Mouse (Mus musculus) heart, embryonic 11.5 days (tissue): ENCODE measurements around the gene 2310003L06Rik. TPM values are rescaled to one million over a fixed set of nuclear protein-coding genes. Genes with fewer than 3 reads are reported as not detected.

Source experiments
- ATAC-seq: fragments of 200-750 bp; cut with Nextera tagmentation; replicated peaks from 2 replicates; pipeline ENCODE4 v1.8.0; 2017; ENCODE audit warnings: moderate library complexity; ENCODE audit not compliant: insufficient number of reproducible peaks, low FRiP score, low TSS enrichment
- H3K27ac ChIP-seq: fragments of 300-500 bp; sonication (generic); 2 replicates; pipeline ENCODE4 v1.5.1; 2014; ENCODE audit warnings: mild to moderate bottlenecking, low read depth, low read length
- H3K27me3 ChIP-seq: fragments of 300-500 bp; sonication (generic); 2 replicates; pipeline ENCODE4 v1.6.1; 2014; ENCODE audit warnings: mild to moderate bottlenecking, low read length, mixed read lengths; ENCODE audit not compliant: control insufficient read depth, insufficient read depth
- H3K36me3 ChIP-seq: fragments of 300-500 bp; sonication (generic); 2 replicates; pipeline ENCODE4 v1.6.1; 2014; ENCODE audit warnings: mild to moderate bottlenecking, low read length, moderate library complexity, mixed read lengths; ENCODE audit not compliant: control insufficient read depth, insufficient read depth
- H3K4me1 ChIP-seq: fragments of 300-500 bp; sonication (generic); 2 replicates; pipeline ENCODE4 v1.6.1; 2014; ENCODE audit warnings: low read length; ENCODE audit not compliant: control insufficient read depth, insufficient read depth
- H3K4me2 ChIP-seq: fragments of 300-500 bp; sonication (generic); 2 replicates; pipeline ENCODE4 v1.6.1; 2014; ENCODE audit warnings: mild to moderate bottlenecking, moderate library complexity
- H3K4me3 ChIP-seq: fragments of 300-500 bp; sonication (generic); 2 replicates; pipeline ENCODE4 v1.5.1; 2014; ENCODE audit warnings: low read depth, low read length
- H3K9ac ChIP-seq: fragments of 300-500 bp; sonication (generic); 2 replicates; pipeline ENCODE4 v1.6.1; 2014; ENCODE audit warnings: mild to moderate bottlenecking, low read depth, low read length, moderate library complexity
- H3K9me3 ChIP-seq: fragments of 300-500 bp; sonication (generic); replicated peaks from 2 replicates; pipeline ENCODE4 v1.6.1; 2016; ENCODE audit warnings: low read length; ENCODE audit not compliant: control insufficient read depth
- WGBS: fragments of 180-500 bp; shearing (Covaris S2); extraction: QIAGEN DNeasy Blood & Tissue Kit; methylation state at CpG from one replicate; pipeline ENCODE4 v1.1.7; 2014; ENCODE audit not compliant: insufficient replicate concordance; 5-methylcytosine and 5-hydroxymethylcytosine counted together
- polyA plus RNA-seq: library from polyadenylated mRNA; unstranded; fragments of >200 nt; fragmentation: Nextera tagmentation; extraction: Ambion mirVana; gene quantifications from 2 replicates; pipeline ENCODE4 v1.2.1, GENCODE M21; 2014

The 2310003L06Rik gene
- polyA plus RNA-seq = not detected in 2 replicates

- Histone ChIP-seq H3K9me3 (no peaks in the 10 kb centered on the region), H3K4me2 (no peak within 1 kb of the TSS), H3K27ac (no peak within 1 kb of the TSS), H3K4me3 (no peak within 1 kb of the TSS), H3K9ac (no peak within 1 kb of the TSS), H3K27me3 (no peaks in the 10 kb centered on the region), H3K4me1 (no peaks in the 10 kb centered on the region), H3K36me3 (no peaks in the 10 kb centered on the region)
- WGBS = 60% methylated on average over 2 of the region's 2 CpGs
- ATAC-seq = no peak
These were observed at the start of gene 2310003L06Rik, which contains the start of gene Gm28434 for GRCm38 (mm10) chr5:87969201-87969600. 2310003L06Rik (plus strand) TSS chr5:87969459. Gm28434 (plus strand) TSS chr5:87969517.

GRCm38 (mm10) chr5:87925372-87925771 lies 43.9 kb upstream of the 2310003L06Rik start, which contains the start of gene Csn3:
Csn3 (plus strand) TSS chr5:87925579.
- WGBS = 41% methylated on average over 5 of the region's 5 CpGs
- Histone ChIP-seq H3K4me3 (no peak within 1 kb of the TSS), H3K4me1 (no peaks in the 10 kb centered on the region), H3K27me3 (no peaks in the 10 kb centered on the region), H3K36me3 (no peaks in the 10 kb centered on the region), H3K4me2 (no peak within 1 kb of the TSS), H3K9me3 (no peaks in the 10 kb centered on the region), H3K9ac (no peak within 1 kb of the TSS), H3K27ac (no peak within 1 kb of the TSS)
- ATAC-seq = no peak

DNA sequence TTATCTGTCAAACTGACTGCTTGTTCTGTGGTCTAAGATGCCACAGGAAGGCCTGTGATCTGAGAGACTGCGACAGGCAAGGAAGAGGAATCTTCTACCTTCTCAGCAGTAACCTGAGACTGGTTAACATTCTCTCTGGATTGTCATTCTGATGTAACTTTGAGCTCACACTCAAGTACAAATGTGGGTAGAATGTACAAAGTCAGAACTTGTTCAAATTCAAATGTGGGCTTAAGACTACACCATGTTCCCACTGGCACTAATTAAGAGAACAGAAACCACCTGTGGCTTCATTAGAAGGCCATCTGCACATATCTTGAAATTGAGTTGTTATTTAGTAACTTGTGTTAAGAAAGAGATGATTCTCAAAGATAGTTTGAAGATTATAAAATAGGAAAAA lies 37.7 kb upstream of the 2310003L06Rik start:
- no peaks in the 10 kb centered on the region for H3K36me3 ChIP-seq
- no peak overlapping the region for H3K9ac ChIP-seq
- no peak overlapping the region for H3K4me2 ChIP-seq
- H3K4me3 ChIP-seq = no peak overlapping the region
- no peaks in the 10 kb centered on the region for H3K4me1 ChIP-seq
- H3K27ac ChIP-seq = no peak overlapping the region
- H3K27me3 ChIP-seq = no peaks in the 10 kb centered on the region
- WGBS = 60% methylated on average over 1 of the region's 1 CpGs
- no peak for ATAC-seq
- no peaks in the 10 kb centered on the region for H3K9me3 ChIP-seq

- WGBS = 42% methylated on average over 3 of the region's 3 CpGs
- Histone ChIP-seq H3K9me3 (no peaks in the 10 kb centered on the region), H3K4me2 (no peak overlapping the region), H3K27ac (no peak overlapping the region), H3K36me3 (no peaks in the 10 kb centered on the region), H3K9ac (no peak overlapping the region), H3K27me3 (no peaks in the 10 kb centered on the region), H3K4me1 (no peaks in the 10 kb centered on the region), H3K4me3 (no peak overlapping the region)
- no peak for ATAC-seq
These were observed 28.5 kb upstream of the 2310003L06Rik start for GRCm38 (mm10) chr5:87940752-87941151.

- H3K4me3 ChIP-seq = no peak overlapping the region
- H3K27ac ChIP-seq = no peak overlapping the region
- H3K4me1 ChIP-seq = no peaks in the 10 kb centered on the region
- H3K9ac ChIP-seq = no peak overlapping the region
- no peaks in the 10 kb centered on the region for H3K9me3 ChIP-seq
- no peak overlapping the region for H3K4me2 ChIP-seq
- ATAC-seq = no peak
- no peaks in the 10 kb centered on the region for H3K27me3 ChIP-seq
- no peaks in the 10 kb centered on the region for H3K36me3 ChIP-seq
These were observed 26.7 kb upstream of the 2310003L06Rik start for GRCm38 (mm10) chr5:87942515-87942914.

- ATAC-seq = no peak
- H3K4me2 ChIP-seq = no peak overlapping the region
These were observed 17.4 kb upstream of the 2310003L06Rik start for GRCm38 (mm10) chr5:87951836-87952235.

DNA sequence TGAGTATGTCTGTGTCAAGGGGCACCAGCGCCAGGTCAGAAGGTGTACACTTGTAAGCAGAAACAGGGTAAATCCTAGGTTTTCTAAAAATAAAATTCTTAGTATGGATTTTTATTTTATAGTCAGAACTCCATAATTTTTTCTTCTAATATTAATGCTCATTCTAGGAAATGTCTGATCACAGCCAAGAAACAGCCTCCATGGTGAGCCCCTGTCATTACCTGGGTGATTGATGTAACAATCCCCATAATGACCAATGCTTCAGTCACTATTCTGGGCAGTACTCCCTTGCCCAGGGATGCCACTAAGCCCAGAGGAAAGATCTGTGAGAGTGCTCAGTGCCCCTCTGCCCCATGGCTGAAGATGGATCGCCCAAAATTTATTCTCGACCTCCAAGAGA lies 9.9 kb downstream of the 2310003L06Rik start, which contains the start of gene Cabs1:
Cabs1 (plus strand) TSS at position 301 of the 400 bp plus-strand sequence.
- Histone ChIP-seq H3K4me1 (no peaks in the 10 kb centered on the region), H3K4me2 (no peak within 1 kb of the TSS), H3K9me3 (no peaks in the 10 kb centered on the region), H3K27me3 (no peaks in the 10 kb centered on the region), H3K27ac (no peak within 1 kb of the TSS), H3K4me3 (no peak within 1 kb of the TSS), H3K9ac (no peak within 1 kb of the TSS), H3K36me3 (no peaks in the 10 kb centered on the region)
- WGBS = 81% methylated on average over 3 of the region's 3 CpGs
- no peak for ATAC-seq

More at GRCm38 (mm10) chr5:87951836-87952235, 17.4 kb upstream of the 2310003L06Rik start:
- Histone ChIP-seq H3K4me1 (no peaks in the 10 kb centered on the region), H3K9ac (no peak overlapping the region), H3K4me3 (no peak overlapping the region), H3K36me3 (no peaks in the 10 kb centered on the region), H3K27ac (no peak overlapping the region), H3K9me3 (no peaks in the 10 kb centered on the region), H3K27me3 (no peaks in the 10 kb centered on the region)

DNA sequence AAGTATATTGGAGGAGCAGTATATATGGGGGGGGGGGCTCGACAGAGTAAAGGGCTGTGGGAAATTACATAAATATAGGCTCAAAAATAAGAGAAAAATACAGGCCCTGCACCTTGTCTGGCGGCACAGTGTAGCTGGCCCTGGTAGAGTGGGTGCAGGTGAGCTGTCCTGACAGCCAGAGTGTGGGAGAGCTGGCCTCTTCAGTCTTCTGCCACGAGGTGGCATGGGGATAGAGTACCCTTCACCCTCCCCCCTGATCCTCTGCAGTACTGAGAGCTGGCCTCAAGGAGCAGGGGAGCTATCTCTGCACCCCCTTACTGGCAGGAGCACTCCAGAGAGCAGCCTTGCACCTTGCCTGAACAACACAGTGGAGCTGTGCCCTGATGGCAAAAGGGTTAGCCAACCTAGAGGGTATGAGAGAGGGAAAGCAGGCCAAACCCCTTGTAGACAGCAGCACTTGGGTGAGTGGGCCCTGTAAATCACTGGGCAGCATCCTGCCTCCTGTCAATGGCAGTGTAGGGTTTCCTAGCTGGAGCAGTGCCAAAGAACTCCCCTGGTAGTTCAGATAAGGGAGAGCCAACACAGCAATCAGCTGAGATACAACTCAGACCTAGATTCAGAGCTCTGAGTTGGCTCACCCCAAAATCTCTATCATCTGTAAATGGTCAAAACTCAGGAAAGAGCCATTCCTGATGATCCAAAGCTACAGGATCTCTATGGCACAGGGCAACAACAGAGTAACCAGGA lies 13.4 kb downstream of the 2310003L06Rik start:
- Histone ChIP-seq H3K4me1 (no peaks in the 10 kb centered on the region), H3K9ac (no peak overlapping the region), H3K4me2 (no peak overlapping the region), H3K9me3 (no peaks in the 10 kb centered on the region), H3K27ac (no peak overlapping the region), H3K4me3 (no peak overlapping the region), H3K27me3 (no peaks in the 10 kb centered on the region), H3K36me3 (no peaks in the 10 kb centered on the region)
- 49% methylated on average over 3 of the region's 3 CpGs for WGBS
- no peak; the same call in 1 of the 2 replicates for ATAC-seq

DNA sequence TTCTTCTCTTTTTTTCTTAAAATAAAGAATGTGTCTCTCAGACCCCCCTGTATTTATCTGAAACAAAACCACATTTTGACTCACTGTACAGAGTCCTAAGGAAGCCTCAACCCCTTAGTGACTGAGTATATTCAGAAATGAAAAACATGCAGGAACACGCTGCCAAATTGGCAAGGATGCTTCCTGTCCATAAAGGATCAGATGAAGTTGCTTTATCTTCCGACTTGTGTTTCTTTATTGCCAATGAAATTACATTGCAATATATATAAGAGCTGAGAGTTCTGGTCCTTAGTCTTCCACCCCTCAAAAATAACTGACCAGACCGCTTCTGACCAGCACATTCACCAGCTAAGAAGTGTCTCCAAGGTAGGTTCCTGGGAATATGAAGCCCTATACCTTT lies 33.0 kb downstream of the 2310003L06Rik start, which contains the start of gene Smr3a:
Smr3a (plus strand) TSS at position 301 of the 400 bp plus-strand sequence.
- no peak within 1 kb of the TSS for H3K4me2 ChIP-seq
- H3K36me3 ChIP-seq = no peaks in the 10 kb centered on the region
- no peaks in the 10 kb centered on the region for H3K9me3 ChIP-seq
- no peak within 1 kb of the TSS for H3K9ac ChIP-seq
- 71% methylated on average over 3 of the region's 3 CpGs for WGBS
- no peak within 1 kb of the TSS for H3K27ac ChIP-seq
- no peak for ATAC-seq
- H3K4me3 ChIP-seq = no peak within 1 kb of the TSS
- no peaks in the 10 kb centered on the region for H3K27me3 ChIP-seq
- no peaks in the 10 kb centered on the region for H3K4me1 ChIP-seq
